Mouse (Mus musculus) bone marrow, adult 2 months (tissue): ENCODE data around the gene Ptprn.

Experiments used
- CTCF ChIP-seq: fragments of 200-500 bp; IDR thresholded peaks from 2 replicates; pipeline ENCODE4 v1.5.1; 2011; ENCODE audit warnings: low read length, control low read depth; ENCODE audit not compliant: control insufficient read depth, insufficient read depth
- POLR2A ChIP-seq: fragments of 200-500 bp; IDR thresholded peaks from 2 replicates; pipeline ENCODE4 v1.6.1; 2011; ENCODE audit warnings: low read depth, mild to moderate bottlenecking, control low read depth, low read length, borderline replicate concordance; ENCODE audit not compliant: control insufficient read depth

DNA sequence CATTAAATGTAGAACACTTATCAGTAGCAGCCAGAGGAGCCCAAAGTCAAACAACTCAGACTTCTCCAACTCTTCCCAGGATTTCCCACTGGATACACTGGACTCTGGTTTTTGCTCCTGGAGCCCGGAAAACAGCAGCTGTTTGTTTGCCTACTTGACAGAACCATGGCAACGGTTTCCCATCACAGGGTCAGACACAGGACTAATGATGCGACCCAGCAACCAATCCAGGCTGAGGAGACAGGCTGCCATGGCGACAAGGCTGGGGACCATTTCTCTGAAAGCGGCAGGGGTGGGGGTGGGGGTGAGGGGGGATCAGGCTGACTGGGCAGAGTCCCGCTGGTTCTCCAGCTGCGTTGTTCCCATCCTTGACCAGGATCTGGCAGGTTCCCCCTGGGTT, 25.1 kb upstream of the Ptprn start:
- TF ChIP-seq CTCF (no peak), POLR2A (no peak)
